Mouse (Mus musculus) megakaryocyte, embryonic 14.5 days (primary cell): ENCODE measurements around the gene 1810024B03Rik.

Source experiments
- FLI1 ChIP-seq: IDR thresholded peaks from 2 replicates; pipeline ENCODE4 v1.6.1; 2012; ENCODE audit warnings: low read length, inconsistent platforms, mixed read lengths
- GATA1 ChIP-seq: IDR thresholded peaks from 3 replicates; pipeline ENCODE4 v1.6.1; 2012; ENCODE audit warnings: mixed read lengths, low read length, inconsistent platforms, borderline replicate concordance

GRCm38 (mm10) chr2:127140011-127140410 is 68.1 kb downstream of the 1810024B03Rik start:
- no peak for TF ChIP-seq GATA1
- no peak for TF ChIP-seq FLI1
